Mouse (Mus musculus) heart, postnatal 36 days (tissue): ENCODE data around the gene Grhl1. TPM values are rescaled to one million over a fixed set of nuclear protein-coding genes. Genes with fewer than 3 reads are reported as not detected.
"Not testable (repeated sequence)": the region's sequence is repeated elsewhere in the genome, so short reads cannot be mapped to it uniquely, and the experiment has no call there.

Source experiments
- DNase-seq, 2 experiments: peaks; one replicate each; pipeline ENCODE4 v3.0.0; 2021 to 2022
- intact Hi-C: fragments of 180-260 bp; cut with DNase I; formaldehyde crosslinking; loops from one replicate; pipeline ENCODE4 v1.15.1; 2025
- total RNA-seq, 2 experiments: library from RNA; stranded (reverse); gene quantifications; 2 replicates each; pipeline ENCODE4 v1.2.3; 2021

The Grhl1 gene
- total RNA-seq, 2 experiments from 2014 or later, result 0.51 to 0.61 TPM

DNA sequence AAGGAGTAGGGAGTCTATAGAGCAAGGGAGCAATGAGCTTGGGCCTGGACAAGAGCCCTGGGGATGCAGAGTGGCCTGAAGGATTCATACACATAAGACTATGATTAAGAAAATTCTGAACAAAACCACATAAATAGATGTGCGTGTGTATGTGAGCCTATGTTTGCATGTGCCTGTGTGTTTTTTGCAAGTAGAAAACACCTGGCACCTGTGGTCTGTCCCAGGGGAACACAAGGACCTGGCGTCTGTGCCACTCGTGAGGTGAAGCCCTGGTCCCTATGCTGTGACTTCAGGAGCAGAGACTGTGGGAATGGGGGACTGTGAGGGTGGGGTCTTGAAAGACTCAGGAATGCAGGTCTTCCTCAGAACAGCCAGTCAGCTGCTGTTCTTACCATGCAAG, 62.6 kb downstream of the Grhl1 start:
- intact Hi-C loops, result no loop called here
- no peak for DNase-seq

DNA sequence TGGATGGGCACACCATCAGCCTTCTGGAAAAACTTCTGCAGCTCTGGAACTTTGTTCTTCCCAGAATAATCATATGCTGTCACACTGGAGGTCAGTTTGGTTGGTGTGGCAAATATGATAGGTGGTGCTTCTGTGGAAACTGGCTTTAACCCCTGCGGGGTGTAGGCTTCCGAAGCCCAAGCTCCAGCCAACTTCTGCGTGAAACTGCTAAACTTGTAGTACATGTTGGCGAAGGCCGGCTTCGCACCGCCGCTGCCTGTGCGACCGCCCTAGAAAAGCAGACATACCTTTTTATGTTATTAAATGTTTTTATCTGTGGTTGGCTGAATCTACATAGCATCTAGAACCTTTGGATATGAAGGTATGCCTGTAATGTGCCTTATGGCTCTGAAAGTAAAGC, 66.7 kb downstream of the Grhl1 start:
- DNase-seq, intact Hi-C loops: not testable (repeated sequence)

DNA sequence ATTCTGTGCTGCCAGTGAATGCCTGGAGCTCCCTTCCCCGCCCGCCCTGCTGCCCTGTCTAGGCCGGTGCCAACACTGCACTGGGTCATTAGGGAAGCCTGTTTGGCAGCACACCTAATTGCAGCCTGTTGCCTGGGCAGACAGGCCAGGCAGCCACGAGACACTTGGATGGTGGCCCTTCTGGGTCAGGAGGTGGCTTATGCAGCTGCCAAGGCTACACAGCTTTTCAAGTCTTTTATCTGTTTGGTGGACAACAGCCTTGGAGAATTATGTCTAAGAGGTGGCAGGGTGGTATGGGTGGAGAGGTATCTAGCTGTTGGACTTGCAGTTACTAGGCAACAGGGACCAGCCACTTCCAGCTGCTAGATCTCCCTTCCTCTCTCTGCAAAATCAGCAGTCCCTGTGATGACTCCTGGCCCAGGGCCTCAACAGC, 70.3 kb downstream of the Grhl1 start:
- DNase-seq, result peak; percentile 69 to 76
- intact Hi-C loops, result loop anchor here (10.0 kb wide), 1 partner anchor 192 kb away; the partner anchor contains the start of gene Mboat2

DNA sequence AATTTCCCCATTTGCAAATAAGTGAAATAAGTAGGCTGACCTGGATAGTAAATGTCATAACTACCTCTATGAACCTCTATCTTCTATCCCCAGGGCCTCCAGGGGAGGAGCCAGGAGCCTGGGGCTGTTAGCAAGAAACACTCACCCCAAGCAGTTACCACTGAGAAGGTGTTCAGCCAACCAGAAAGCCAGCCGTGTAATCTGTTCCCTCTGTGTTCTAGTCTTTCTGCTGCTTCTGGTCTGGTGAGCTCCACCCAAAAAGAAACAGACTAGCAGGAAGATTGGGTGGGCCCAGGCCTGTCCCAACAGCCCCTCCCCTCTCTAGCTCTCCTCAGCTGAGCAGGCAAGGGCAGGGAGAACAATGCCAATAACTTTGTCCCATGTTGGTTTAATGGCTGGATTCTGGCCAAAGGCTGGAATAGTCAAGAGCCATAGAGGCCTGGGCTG, 72.1 kb downstream of the Grhl1 start:
- intact Hi-C loops, result loop anchor here (10.0 kb wide), 1 partner anchor 191 kb away; the partner anchor contains the start of gene Mboat2
- DNase-seq, result peak in 1 of 2 experiments; percentile 33

DNA sequence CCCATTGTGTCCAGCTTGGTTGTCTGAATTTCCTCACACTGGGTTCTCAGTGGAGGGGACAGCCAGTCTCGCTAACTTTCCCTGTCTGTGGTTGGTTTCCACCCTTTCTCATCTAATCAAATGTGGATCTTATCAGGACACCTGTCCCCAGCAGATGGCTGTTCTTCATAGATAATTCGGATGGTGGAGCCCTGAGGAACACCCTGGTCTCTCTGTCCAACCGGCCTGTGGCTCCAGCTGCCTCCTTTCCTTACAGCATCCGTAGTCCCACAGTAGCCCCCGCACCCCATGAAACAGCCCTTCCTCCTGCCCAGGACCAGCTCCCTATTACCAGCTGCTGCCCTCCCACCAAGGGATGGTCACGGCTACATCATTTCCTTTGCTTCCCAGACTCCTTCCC, 73.8 kb downstream of the Grhl1 start:
- intact Hi-C loops, result loop anchor here (10.0 kb wide), 1 partner anchor 189 kb away; the partner anchor contains the start of gene Mboat2
- no peak for DNase-seq

DNA sequence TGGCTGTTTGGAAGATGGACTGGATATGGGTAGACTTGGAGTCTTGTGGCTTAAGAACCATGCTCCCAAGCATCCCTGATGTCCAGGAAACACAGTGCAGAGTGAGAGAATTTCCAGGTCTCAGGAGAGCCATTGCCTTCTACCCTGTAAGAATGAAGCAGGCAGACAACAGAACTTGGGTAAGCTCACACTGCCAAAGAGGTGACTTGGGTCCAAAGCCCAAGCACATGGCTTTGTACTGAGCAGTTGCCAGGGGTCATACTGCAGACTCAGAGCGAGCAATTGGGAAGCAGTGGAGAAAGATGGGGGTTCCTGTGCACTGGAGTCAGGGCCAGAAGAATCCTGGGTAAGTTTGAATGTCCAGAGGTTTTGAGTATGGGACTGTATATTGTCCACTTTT, 76.0 kb downstream of the Grhl1 start:
- DNase-seq, result no peak
- intact Hi-C loops, result loop anchor here (10.0 kb wide), 1 partner anchor 187 kb away; the partner anchor contains the start of gene Mboat2

DNA sequence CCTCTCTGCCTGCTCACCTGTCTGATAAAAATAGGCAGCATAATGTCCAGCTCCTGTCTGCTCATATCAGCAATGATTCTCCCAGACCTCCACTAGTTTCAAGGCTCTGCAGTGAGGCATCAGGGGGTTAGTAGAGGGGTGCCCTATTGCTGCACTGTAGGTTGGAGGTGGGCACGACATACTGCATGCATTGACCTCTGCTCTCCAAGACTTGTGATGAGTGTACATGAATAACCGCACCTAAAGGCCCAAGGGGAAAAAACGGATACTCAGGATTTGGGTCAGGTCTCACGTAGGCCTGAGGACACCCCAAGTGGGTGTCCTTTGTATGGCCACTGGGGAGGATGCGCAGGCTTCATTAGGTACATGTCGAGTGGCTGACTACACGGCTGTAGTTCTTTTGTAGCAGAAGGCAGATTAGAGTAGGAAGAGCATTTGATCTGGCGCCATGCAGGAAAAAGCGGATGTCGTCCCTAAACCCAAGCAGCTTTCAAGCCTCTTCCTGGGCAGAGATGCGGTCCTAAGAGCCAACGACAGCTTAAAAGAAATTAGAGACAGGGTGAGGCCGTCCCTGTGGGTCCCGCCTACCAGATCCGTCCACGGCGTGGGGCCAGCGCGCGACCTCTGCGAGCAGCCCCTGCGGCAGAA, 78.5 kb downstream of the Grhl1 start:
- intact Hi-C loops, result no loop called here
- no peak for DNase-seq

DNA sequence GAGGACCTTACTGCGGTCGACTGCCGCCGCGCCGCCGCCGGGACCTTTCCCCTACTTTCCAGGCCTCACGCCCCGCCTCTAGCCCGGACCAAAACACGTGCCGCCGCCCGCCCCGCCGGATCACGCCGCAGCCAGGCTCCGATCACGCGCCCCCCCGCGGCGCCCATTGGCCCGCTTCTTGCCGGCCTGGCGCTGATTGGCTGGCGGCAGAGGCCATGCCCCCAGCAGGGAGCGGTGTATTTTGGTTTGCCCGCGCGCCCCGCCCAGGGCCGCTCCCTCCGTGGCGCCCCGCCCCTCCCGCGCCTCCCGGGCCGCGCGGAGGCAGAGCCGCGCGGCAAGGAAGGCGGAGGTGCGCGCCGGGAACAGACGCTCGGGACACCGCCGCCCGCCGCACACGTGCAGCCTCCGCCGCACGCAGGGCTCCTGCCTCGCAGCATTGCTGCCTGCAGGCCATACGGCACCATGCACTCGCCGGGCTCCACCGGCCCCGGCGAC, 79.0 kb downstream of the Grhl1 start, which contains the start of gene Klf11:
Gene Klf11, plus strand, starts transcription at position 212 of the 495 bp plus-strand sequence.
- intact Hi-C loops, result no loop called here

DNA sequence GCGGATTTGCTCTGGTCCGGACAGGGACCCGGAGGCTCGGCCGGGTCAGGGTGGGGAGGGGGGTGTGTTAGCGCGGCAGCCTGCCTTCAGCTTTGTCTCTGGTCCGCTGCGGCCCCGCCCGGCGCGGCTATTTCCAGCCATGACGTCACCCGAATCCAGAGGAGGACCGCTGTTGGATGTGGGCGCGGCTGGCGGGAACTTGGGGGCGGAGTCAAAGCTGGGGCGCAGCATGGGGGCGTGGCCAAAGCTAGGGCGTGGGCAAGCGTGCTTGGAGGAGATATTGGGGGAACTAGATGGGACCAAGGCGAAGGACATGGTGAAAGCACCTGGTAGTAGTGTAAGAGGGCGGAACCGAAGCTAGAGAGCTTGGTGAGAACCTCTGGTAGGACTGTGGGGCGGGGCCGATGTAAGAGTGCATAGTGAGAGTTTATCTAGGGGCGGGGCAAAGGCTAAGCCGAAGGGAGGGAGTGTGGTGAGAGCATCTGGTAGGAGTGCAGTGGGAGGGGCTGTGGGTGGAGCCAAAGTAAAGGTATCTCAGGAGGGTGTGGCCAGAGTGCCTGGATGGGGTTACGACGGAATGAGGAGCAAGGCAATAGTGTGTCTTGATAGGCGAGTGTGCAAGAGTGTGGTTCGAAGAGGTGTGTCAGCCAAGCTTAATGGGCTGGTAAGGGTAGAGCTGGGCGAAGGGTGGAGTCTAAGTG, 79.7 kb downstream of the Grhl1 start:
- intact Hi-C loops, result loop anchor here (2.0 kb wide), 1 partner anchor 29 kb away; the partner anchor contains the start of gene Cys1
- DNase-seq, result peak; percentile 98 to 99

More for the DNA sequence above, 79.0 kb downstream of the Grhl1 start, which contains the start of gene Klf11:
- DNase-seq, result peak; percentile 98 to 99

DNA sequence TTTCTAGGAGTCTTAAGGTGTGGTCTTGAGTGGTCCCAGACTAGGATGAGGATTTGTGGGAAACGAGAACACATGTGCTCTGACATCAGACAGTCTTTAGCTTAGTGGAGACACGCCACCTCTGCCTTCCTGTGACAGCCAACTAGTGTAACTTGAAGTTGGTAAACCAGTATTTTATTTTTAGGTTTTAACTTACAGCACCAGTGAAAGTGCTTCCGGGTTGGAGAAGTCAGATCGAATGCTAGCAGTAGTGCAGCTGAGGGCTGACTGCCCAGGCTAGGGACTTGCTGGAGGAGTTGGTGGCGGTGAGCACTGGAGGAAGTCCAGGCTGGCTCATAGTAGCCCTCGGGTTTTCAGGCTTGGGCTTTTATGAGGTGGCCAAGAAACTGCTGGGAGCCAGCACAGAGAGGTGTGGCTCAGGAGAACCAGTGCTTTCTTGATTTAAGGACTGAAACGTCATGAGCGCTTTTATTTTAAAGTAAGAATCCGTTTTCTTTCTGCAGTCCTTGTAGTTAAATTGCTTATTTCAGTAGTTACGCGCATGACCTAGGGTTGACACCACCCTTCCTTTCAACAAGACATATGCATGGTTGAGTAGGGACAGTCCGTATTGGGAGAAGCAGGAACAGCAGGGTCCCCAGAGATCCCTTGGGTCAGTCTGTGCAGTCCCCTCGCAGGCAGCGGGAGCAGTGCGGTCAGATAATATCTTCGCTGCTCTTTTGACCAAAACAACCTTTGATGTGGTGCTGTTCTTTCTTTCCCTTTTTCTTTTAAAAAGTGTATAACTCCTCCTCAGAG, 82.2 kb downstream of the Grhl1 start:
- intact Hi-C loops, result no loop called here
- no peak for DNase-seq

DNA sequence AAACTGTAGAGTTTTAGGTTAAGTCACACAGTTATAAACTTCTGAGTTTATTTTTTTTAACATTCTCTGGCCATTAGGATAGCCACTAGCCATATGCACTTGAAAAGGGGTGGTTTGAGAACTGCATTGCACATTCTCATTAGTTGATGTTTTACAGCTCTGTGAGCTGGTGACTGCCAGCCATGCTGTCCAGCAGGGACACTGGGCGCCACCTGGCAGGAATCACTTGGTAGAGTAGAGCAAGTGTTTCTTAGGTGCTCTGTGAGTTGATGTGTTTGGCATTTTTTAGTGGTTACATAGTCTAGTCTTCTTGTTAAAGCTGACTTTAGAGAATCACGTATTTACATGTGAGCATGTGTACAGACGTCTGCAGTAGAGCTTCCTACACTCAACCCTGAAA, 84.4 kb downstream of the Grhl1 start:
- DNase-seq, result no peak
- intact Hi-C loops, result no loop called here

DNA sequence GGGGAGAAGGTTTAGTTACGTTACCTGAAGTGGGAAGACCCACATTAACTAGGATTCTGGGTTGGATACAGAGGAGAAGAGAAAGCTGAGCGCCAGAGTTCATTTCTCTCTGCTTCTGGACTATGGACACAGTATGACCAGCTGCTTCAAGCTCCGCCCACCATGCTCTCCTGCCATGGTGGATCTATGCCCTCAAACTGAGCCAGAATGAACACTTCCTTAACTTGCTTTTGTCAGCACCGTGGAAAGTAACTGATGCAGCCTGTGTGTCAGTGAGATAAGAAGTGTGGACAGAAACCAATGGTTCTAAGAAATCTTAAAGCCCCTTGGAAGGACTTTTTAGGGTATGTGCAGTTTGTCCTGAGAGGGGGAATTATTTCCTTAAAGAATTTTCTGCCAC, 86.9 kb downstream of the Grhl1 start:
- intact Hi-C loops, result no loop called here

DNA sequence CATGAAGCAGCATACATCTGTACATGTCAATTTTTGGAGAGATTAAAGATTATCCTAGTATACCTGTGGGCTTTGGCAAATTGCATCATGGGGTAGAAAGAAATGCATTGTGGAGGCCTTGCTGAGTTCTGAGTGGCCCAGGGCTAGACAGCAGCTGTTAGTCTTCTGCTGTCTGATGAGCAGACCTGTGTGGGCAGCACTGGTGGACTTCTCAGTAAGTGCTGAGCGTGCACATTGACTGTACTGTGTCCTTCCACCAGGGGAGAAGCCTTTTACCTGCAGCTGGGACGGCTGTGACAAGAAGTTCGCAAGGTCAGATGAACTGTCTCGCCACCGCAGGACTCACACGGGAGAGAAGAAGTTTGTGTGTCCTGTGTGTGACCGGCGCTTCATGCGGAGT, 87.8 kb downstream of the Grhl1 start:
- no peak for DNase-seq
- intact Hi-C loops, result no loop called here

More for the DNA sequence above, 86.9 kb downstream of the Grhl1 start:
- no peak for DNase-seq

DNA sequence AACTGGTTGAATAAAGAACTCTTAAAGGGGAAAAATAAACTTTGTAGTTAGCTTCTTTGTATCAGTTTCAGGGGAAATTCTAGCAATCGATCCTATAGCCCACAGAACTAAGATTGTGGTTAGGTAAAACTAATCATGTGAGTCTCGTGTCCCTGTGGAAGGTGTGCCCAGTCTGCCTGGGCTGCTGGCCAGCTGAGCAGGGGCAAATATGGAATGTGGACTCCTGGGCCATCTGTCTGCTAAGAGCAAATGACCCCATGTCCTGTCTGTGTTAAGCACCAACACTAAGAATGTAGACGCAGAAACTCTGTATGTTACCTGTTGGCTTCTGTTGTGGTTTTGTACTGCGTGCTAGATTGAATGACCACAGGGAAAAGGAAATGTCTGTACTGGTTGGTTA, 89.0 kb downstream of the Grhl1 start:
- intact Hi-C loops, result no loop called here
- DNase-seq, result no peak

DNA sequence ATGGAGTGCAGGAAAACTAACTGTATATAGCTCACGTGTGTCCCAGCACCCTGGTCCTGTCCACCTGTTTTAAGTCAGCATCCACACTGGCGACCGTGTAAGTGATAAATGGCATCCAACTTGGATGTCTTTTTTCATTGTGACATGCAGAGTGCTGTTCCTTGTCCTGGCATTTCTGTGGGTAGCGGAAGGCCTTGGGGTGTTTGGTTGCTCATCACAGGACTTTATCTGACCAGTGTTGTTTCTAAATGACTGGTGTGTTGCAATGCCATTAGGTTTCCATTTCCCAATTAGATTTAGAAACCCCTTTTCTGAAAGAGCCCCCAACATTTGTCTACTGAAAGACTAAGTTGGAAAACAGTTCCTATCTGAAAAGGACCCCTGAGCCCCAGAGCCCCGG, 90.0 kb downstream of the Grhl1 start:
- DNase-seq, result no peak
- intact Hi-C loops, result no loop called here

Other genes with a start within 250 kb of the Grhl1 start
- 10 to 100 TPM; 10.8 to 11.1 TPM for gene Taf1b, start 73.9 kb upstream of the Grhl1 start, total RNA-seq
- 10 to 100 TPM; 10.9 to 16.4 TPM for gene Klf11, start 79.0 kb downstream of the Grhl1 start, total RNA-seq
- gene Cys1, start 109.5 kb downstream of the Grhl1 start, total RNA-seq, result 1 to 10 TPM; 5.5 to 6.5 TPM
- gene Rrm2, start 136.0 kb downstream of the Grhl1 start, total RNA-seq, result 1 to 10 TPM; 3.7 to 4.2 TPM